Mouse (Mus musculus): ENCODE results near the gene Mrtfa.

Gene Mrtfa

DNA sequence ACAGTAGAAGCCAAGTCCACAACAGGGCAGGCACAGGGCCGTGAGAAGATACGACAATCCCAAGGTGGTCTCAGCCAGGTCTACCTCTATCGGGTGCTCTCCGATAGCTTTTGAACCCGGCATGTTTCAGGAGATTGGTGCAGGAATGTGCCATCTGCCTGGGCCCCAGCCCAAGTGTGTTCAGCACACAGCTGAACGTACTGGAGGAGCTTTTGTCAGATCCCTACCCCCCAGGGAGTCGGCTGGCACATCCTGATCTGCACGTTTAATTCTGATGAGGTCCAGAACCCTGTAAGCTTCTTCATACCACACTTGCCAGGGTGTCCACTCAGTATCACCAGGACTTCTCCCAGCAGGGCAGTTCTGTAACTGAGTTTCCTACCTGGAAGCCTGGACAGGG is 127.9 kb downstream of the Mrtfa start:
- DNase-seq = peak; percentile 78 to 81

DNA sequence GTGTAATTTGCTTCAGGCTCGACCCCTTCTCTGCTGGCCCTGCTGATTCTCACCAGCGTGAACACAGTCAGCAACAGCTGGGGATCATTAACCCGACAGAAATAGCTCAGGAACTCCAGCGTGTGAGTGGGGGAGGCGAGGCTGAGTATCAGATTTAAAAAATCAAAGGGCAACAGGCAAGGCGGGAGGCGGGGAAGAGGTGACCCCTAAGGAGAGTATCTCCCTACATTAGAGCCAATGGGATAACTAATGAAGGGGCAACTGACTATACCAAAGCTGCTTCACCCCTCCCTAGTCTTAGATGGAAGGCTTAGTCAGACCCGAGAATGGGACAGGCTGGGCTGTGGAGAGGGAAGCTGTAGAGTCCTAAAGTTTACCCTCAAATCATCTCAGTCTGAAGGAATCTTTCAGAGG is 128.4 kb downstream of the Mrtfa start:
- no peak for DNase-seq

DNA sequence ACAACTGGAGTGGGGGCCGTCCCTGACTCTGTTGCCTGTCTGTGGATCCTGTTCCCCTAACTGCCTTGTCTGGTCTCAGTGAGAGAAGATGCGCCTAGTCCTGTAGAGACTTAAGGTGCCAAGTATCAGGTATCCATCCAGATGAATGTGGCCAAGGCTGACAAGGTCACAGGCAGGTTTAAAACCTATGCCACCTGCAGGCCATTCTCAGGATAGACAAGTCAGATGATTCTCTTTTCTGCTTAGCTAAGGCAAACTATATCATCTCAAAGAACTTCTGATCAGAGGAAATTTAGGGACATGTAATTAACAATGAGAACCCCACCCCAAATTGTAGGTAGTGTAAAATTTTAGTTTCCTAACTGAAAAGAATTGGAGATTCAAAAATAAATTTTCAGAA is 129.6 kb downstream of the Mrtfa start:
- DNase-seq = no peak

DNA sequence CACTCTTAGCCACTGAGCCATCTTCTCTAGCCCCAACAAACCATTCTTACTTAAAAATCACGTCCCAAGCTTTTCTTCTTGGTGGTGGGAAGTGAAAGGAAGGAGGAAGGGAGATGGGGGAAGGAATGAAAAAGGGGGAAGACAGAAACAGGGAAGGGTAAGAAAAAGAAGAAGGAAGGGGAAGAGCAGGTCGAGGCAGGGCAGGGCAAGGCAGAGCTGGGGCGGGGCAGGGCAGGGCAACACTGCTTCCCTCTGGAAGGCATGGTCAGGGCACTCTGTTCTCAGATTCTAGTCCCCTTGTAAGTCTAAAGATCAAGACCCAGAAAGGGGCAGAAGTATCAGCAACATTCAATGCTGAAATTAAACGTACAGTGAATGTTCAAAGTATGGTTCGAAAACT is 132.8 kb downstream of the Mrtfa start:
- DNase-seq = no peak

DNA sequence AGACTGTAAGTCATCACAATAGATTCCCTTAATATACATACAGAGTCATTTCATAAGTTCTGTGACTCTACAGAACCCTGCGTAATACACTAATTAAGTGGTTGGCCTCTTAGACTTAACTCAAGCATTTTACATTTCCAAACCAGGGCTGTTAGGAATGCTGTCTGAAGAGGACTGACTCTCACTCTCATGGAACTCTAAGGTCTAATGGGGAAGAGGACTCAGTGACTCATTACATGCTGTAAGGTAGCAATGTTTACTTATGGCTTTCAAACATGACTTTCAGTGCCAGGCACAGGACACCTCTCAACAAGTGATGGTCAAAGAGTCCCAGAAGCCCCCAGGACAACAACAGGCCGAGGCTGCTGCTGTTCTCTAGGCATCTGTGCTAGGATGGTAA is 135.1 kb downstream of the Mrtfa start:
- DNase-seq = no peak

DNA sequence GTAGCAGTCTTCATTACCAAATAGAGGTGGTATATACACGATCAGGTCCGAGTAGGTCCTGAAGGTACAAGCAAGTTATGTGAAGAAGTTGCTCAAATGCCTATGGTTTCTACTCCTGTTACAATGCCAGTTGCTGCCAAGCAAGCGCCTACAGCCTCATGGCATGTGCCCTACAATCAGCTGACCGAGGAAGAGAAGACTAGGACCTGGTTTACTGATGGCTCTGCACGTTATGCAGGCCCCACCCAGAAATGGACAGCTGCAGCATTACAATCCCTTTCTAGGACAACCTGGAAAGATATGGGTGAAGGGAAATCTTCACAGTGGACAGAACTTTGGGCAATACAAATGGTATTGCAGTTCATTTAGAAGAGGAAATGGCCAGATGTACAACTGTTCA is 138.1 kb downstream of the Mrtfa start:
- DNase-seq = no peak

GRCm38 (mm10) chr15:81050488-81050887 is 140.1 kb downstream of the Mrtfa start:
- DNase-seq = no peak

DNA sequence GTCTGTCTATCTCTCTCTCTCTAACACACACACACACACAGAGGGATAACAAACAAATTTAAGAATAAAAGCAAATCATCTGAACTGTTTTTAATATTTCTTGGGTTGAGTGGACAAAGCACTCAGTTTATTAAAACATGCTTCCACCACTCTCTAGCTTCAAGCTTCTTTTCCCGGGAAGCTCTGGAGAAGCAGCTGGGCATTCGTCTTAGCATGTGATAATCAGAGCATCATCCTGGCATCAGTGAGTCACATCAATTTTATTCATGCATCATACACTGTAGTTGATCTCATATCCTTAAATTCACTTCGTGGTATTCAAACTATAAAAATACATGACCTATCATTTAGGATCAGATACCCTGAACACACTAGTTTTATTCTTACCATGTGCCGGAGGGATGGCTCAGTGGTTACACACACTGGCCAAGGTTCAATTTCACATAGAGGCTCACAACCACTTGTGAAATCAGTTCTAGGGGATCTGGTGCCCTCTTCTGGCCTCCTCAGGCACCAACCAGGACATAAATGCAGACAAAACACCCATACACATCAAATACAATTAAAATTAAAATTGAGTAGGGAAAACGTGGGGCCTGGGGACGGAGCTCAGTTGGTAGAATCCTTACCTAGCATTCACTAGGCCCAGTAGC is 141.0 kb downstream of the Mrtfa start:
- DNase-seq = peak; percentile 51 to 60

- DNase-seq = no peak
Observed at GRCm38 (mm10) chr15:81047497-81047896, 143.1 kb downstream of the Mrtfa start.

DNA sequence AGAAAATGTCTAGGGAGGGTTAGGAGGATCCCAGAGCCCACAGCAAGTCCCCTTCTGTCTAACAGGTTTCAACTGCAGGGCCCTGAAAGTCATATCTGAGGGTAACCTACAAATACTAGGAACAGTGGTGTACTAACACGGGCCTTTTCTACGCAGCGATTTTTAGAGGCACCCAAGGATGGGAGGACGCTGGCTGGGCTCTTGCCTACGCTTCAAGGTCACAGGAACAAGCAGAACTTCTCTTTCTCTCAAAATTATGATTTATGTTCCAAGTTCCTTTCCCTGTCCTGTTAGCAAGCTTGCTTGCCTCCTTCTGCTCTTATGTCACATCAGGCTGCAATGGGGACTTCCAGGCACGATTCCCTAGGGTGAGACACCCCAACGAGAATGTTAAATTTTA is 144.5 kb downstream of the Mrtfa start:
- DNase-seq = no peak

DNA sequence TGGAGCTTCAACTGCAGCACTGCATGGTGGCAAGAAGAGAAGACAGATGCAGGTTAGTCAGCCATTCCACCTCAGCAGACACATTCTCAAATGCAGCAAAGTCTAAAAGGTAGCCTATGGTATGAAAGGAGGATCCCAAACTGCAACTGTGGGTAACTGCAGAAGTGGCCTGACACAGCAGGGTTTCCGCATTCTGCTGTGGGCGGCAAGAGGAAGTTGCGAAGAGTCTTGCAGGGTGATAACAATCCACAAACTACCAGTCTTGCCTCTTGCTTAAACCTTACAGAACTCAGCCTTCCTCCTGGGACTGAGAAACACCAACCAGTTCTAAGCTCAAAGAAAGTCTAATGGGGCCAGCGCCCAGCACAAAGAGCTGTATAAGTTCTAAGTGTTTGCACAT is 145.2 kb downstream of the Mrtfa start:
- no peak for DNase-seq

- no peak for DNase-seq
Observed at GRCm38 (mm10) chr15:81044446-81044845, 146.1 kb downstream of the Mrtfa start.

DNA sequence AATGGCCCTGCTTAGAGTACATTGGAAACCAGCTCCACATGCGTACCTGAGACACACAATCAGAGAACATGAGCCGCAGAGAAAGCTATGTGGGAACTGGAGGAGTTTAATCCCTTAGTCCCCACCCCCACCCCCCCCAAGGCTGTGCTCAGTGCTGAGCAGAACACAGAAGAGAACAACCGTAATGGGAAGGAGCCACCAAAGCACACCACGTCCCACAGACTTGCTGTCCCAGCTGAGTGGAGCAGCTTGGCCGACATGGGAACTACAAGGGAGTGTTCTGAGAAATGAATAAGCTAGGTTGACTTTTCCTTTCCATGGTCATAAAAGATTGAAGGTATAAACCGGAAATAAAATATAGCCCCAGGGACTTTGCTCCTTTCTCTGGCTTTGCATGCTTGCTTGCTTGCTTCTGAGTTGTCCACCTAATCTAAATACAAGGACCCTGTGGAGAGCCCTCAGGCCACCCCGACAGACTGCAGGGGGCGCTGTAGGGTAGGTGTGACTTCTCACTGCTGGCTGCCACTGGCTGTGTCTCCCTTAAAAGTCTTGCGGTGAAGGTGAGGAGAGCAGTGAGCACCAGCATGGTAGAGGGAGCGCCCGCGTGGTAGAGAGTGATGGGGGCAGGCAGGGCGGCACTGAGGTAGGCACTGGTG is 148.2 kb downstream of the Mrtfa start:
- DNase-seq = peak in 1 of 2 experiments; percentile 31

GRCm38 (mm10) chr15:81041767-81042166 is 148.8 kb downstream of the Mrtfa start:
- no peak for DNase-seq

DNA sequence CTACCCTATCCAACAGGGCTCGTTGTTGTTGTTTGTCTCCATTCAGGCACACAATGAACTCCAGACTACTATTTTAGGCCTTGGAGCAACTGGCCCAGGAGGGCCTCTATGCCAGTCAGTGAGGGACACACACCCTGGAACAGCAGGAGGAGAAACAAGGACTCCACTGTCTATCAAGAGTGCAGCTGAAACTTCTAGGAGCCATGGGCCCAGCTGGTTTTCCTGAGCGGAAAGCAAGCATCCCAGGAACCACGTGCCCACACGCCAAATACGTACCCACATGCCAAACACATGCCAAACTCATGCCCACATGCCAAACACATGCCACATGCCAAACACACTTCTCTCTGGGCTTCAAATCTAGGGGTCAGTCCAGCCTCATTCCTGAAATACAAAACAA is 152.1 kb downstream of the Mrtfa start:
- DNase-seq = no peak

DNA sequence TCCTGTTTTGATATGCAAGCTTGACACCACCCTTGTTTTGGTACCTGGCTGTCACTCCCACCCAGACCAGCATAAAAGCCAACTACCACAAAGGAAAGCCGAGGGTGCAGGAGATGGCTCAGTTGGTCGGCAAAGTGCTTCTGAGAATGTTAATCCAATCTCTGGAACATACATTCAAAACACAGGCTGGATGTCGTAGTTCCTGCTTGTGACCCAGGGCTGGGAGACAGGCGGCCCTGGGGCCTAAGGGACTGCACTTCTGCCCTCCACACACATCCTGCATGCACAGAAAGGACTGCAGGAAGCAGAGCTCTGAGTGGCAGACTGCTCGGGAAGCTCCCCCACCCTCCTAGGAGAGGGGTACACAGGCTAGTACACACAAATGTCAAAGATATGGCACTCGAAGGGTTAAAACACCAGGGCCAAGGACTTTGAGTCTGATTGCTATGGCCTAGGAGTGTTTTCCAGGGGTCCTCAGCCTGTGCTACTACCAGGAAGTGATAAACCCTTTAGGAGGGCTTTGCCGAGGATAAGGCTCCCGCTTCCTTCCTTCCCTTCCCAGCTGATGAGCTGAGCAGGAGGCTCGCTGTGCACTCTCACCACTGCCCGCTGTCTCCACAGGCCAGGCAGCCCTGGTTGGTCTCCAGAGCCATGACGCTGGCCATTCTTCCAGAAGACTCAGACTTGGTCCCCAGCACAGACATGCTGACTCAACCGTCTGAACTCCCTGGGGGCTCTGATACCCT is 155.0 kb downstream of the Mrtfa start:
- peak in 1 of 2 experiments; percentile 36 for DNase-seq

DNA sequence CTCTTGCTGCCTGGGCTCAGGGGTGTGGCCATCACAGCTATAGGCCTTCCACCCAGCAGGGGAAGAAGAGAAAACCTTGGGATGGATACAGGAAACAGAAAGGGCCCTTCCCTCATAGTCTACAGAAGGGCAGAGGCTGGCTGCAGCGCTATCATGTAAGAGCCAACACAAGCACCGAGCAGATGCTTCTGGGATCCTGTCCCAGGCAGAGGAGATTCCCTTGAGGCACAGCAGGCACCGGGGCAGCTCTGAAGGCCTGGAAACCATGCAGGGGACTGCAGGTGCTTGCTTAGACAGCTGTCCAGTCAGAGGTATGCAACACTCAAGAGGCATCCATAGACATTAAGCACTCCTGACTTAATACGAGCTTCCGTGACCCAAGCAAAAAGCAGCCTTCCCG is 156.4 kb downstream of the Mrtfa start:
- DNase-seq = peak in 1 of 2 experiments; percentile 36

DNA sequence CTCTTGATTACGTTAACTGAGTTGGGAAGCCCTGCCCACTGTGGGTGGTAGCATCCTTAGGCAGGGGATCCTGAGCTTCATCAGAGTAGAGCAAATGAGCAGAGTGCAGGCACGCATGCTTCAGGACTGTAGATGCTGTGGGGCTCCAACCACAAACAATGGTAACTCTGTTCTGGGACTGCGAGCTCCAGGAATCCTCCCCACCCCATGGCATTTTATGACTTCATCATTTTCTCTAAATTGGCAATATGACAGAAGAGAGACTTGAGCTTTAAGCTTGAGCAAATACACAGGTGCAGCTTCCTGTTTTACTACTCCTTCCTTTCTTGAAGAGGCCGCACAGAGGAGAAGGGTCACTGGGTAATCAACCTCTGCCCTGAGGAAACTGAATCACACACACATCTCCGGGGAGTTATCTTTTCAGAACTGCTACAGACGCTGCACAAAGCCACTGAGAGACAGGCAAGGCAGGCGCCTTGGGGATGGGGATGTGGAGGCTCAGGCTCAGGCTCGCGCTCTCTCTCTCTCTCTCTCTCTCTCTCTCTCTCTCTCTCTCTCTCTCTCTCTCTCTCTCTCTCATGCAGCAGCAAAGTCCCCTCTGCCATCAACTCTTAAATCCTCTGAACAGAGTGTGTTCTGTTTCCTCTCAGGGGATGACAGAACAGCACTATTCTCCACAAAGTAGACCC is 157.5 kb downstream of the Mrtfa start:
- DNase-seq = no peak

GRCm38 (mm10) chr15:81031611-81032010 is 158.9 kb downstream of the Mrtfa start:
- no peak for DNase-seq

DNA sequence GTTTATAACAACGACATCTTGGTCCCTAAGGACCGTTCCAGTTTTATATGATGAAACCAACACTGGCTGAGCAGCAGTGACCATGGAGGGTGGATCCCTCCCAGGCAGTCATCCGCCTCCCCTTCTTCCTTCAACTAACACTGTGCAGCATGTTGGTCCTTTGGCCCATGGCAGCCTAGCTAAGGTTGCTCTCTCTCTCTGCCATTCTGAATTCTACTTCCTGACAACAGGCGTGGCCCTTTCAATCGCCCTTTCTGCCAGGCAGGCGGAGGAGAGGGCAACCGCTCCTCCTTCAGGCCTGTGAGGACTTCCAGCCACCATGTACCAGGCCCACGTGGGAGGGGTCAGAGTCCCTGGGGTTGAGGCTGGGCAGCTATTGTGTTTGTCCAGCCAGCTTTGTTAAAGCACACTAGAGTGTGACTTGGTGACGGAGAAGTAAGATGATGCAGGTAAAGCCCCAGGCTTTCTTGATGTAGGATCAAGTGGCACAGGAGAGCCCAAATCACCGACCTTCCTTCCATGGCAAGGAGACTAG is 159.6 kb downstream of the Mrtfa start:
- no peak for DNase-seq

DNA sequence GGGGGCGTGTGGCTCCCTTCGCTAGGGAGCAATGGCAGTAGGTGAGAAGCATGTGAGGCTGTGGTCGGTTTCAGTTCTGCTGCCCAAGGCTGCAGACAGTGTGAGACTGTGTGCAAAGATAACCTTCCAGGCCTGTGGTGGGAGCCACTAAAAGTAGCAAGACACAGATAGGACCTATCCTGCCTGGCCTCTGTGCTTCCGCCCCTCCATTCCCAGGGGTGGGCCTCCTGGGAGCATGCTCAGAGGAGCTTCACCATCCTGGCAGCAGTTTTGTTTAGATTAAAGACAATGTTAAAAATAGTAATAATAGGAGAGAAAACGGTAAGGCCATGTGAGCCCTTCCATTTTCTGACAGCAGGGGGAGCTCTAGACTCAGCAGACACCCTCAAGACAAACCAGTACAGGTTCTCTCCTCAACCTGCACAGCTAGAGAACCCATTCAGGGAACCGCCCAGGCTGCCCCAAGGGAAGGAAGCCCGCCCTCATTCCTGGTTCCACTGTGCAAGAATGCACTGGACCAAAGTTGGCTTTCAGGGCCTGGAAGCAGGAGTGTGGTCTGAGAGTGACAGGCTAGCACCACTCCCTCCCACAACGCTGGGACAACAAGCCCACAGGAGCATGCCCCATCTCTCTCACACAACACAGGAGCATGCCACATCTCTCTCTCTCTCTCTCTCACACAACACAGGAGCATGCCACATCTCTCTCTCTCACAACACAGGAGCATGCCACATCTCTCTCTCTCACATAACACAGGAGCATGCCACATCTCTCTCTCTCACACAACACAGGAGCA is 163.0 kb downstream of the Mrtfa start:
- DNase-seq = peak; percentile 85 to 90

DNA sequence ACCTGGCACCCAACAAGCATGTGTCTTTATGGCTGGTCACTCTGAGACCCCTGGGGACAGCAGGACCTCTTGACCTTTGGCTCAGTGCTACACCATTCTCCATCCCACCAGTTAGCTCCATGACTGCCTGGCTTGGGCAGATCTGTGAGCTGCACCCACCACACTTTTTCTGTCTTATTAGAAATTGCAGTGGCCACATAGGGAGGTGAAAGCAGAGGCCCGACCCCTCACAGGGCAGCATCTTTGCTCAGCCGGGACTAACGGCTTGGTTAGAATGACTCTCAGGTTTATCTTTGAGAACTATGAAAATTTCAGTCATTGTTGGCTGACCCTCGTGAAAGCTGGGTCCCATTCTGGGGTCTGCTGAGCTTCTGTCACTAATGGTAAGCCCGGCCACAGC is 163.7 kb downstream of the Mrtfa start:
- DNase-seq = no peak
